Mouse (Mus musculus) megakaryocyte, embryonic 14.5 days (primary cell): ENCODE data around the gene Hdgfl1. TPM values are rescaled to one million over a fixed set of nuclear protein-coding genes. Genes with fewer than 3 reads are reported as not detected.

Experiments used
- H3K27me3 ChIP-seq: replicated peaks from 2 replicates; pipeline ENCODE3; 2012; ENCODE audit warnings: inconsistent platforms
- H3K36me3 ChIP-seq: replicated peaks from 2 replicates; pipeline ENCODE3; 2012; ENCODE audit warnings: low read length, inconsistent platforms, mixed read lengths
- H3K4me1 ChIP-seq: 2 replicates; pipeline ENCODE4 v1.6.1; 2012; ENCODE audit warnings: inconsistent platforms
- H3K4me3 ChIP-seq: replicated peaks from 2 replicates; pipeline ENCODE3; 2012; ENCODE audit warnings: moderate library complexity, mild to moderate bottlenecking, inconsistent platforms
- H3K9me3 ChIP-seq: 2 replicates; pipeline ENCODE4 v1.6.1; 2012; ENCODE audit warnings: inconsistent platforms
- FLI1 ChIP-seq: IDR thresholded peaks from 2 replicates; pipeline ENCODE4 v1.6.1; 2012; ENCODE audit warnings: low read length, inconsistent platforms, mixed read lengths
- GATA1 ChIP-seq: IDR thresholded peaks from 3 replicates; pipeline ENCODE4 v1.6.1; 2012; ENCODE audit warnings: mixed read lengths, low read length, inconsistent platforms, borderline replicate concordance
- polyA plus RNA-seq: library from polyadenylated mRNA; stranded (reverse); fragments of >175 nt; gene quantifications from 2 replicates; pipeline ENCODE4 v1.2.3, GENCODE M21; 2012; ENCODE audit warnings: low replicate concordance; ENCODE audit not compliant: insufficient read depth

The Hdgfl1 gene
- polyA plus RNA-seq, result not detected in 2 replicates

GRCm38 (mm10) chr13:26769955-26770354, at the start of gene Hdgfl1:
TSS of gene Hdgfl1 (minus strand) at chr13:26770165.
- no peaks in the 10 kb centered on the region for H3K4me1 ChIP-seq
- peak within 1 kb of the TSS; percentile 5 for H3K4me3 ChIP-seq
- no peak for TF ChIP-seq FLI1
- H3K36me3 ChIP-seq, result no peaks in the 10 kb centered on the region
- no peaks in the 10 kb centered on the region for H3K27me3 ChIP-seq
- peaks cover 15% of the 10 kb centered on the region for H3K9me3 ChIP-seq

- no peaks in the 10 kb centered on the region for H3K4me1 ChIP-seq
- no peak for TF ChIP-seq FLI1
- no peak for TF ChIP-seq GATA1
- H3K4me3 ChIP-seq, result no peak overlapping the region
- no peaks in the 10 kb centered on the region for H3K9me3 ChIP-seq
- H3K36me3 ChIP-seq, result no peaks in the 10 kb centered on the region
- H3K27me3 ChIP-seq, result no peaks in the 10 kb centered on the region
These were observed 25.5 kb upstream of the Hdgfl1 start for GRCm38 (mm10) chr13:26795460-26795859.

GRCm38 (mm10) chr13:26769424-26769823, 541 bp downstream of the Hdgfl1 start:
- H3K9me3 ChIP-seq, result peaks cover 15% of the 10 kb centered on the region
- no peaks in the 10 kb centered on the region for H3K4me1 ChIP-seq
- H3K27me3 ChIP-seq, result no peaks in the 10 kb centered on the region
- H3K36me3 ChIP-seq, result no peaks in the 10 kb centered on the region
- H3K4me3 ChIP-seq, result no peak overlapping the region
- TF ChIP-seq FLI1, result no peak
- no peak for TF ChIP-seq GATA1

- no peak overlapping the region for H3K4me3 ChIP-seq
- peaks cover 3% of the 10 kb centered on the region; the same call in 1 of the 2 replicates for H3K9me3 ChIP-seq
- H3K4me1 ChIP-seq, result no peaks in the 10 kb centered on the region
- no peaks in the 10 kb centered on the region for H3K27me3 ChIP-seq
- no peak for TF ChIP-seq GATA1
- no peak for TF ChIP-seq FLI1
- no peaks in the 10 kb centered on the region for H3K36me3 ChIP-seq
These were observed 7.8 kb downstream of the Hdgfl1 start for GRCm38 (mm10) chr13:26761966-26762803.

GRCm38 (mm10) chr13:26752863-26753262, 17.1 kb downstream of the Hdgfl1 start:
- H3K36me3 ChIP-seq, result no peaks in the 10 kb centered on the region
- H3K4me3 ChIP-seq, result no peak overlapping the region
- H3K4me1 ChIP-seq, result no peaks in the 10 kb centered on the region
- no peaks in the 10 kb centered on the region for H3K27me3 ChIP-seq
- TF ChIP-seq FLI1 (no peak), GATA1 (no peak)
- H3K9me3 ChIP-seq, result no peaks in the 10 kb centered on the region

GRCm38 (mm10) chr13:26752414-26752813, 17.6 kb downstream of the Hdgfl1 start:
- Histone ChIP-seq H3K27me3 (no peaks in the 10 kb centered on the region), H3K36me3 (no peaks in the 10 kb centered on the region), H3K4me3 (no peak overlapping the region), H3K9me3 (no peaks in the 10 kb centered on the region), H3K4me1 (no peaks in the 10 kb centered on the region)
- TF ChIP-seq GATA1, result no peak
- TF ChIP-seq FLI1, result no peak

GRCm38 (mm10) chr13:26745760-26746457, 24.1 kb downstream of the Hdgfl1 start:
- H3K9me3 ChIP-seq, result no peaks in the 10 kb centered on the region
- no peaks in the 10 kb centered on the region for H3K4me1 ChIP-seq
- TF ChIP-seq FLI1 (no peak), GATA1 (no peak)
- no peak overlapping the region for H3K4me3 ChIP-seq
- no peaks in the 10 kb centered on the region for H3K36me3 ChIP-seq
- no peaks in the 10 kb centered on the region for H3K27me3 ChIP-seq

GRCm38 (mm10) chr13:26745059-26745759, 24.8 kb downstream of the Hdgfl1 start:
- no peaks in the 10 kb centered on the region for H3K27me3 ChIP-seq
- H3K4me1 ChIP-seq, result no peaks in the 10 kb centered on the region
- TF ChIP-seq GATA1 (no peak), FLI1 (no peak)

GRCm38 (mm10) chr13:26744068-26744467, 25.9 kb downstream of the Hdgfl1 start:
- Histone ChIP-seq H3K4me1 (no peaks in the 10 kb centered on the region), H3K4me3 (no peak overlapping the region), H3K27me3 (no peaks in the 10 kb centered on the region), H3K9me3 (no peaks in the 10 kb centered on the region), H3K36me3 (no peaks in the 10 kb centered on the region)
- no peak for TF ChIP-seq GATA1
- no peak for TF ChIP-seq FLI1

More at GRCm38 (mm10) chr13:26745059-26745759, 24.8 kb downstream of the Hdgfl1 start:
- no peak overlapping the region for H3K4me3 ChIP-seq
- H3K36me3 ChIP-seq, result no peaks in the 10 kb centered on the region
- no peaks in the 10 kb centered on the region for H3K9me3 ChIP-seq

GRCm38 (mm10) chr13:26734981-26735380, 35.0 kb downstream of the Hdgfl1 start:
- Histone ChIP-seq H3K27me3 (no peaks in the 10 kb centered on the region), H3K4me1 (no peaks in the 10 kb centered on the region), H3K4me3 (no peak overlapping the region), H3K36me3 (no peaks in the 10 kb centered on the region), H3K9me3 (no peaks in the 10 kb centered on the region)
- no peak for TF ChIP-seq GATA1
- TF ChIP-seq FLI1, result no peak
